Mouse (Mus musculus): Measurements from ENCODE around the gene Chrnb2.

Chrnb2 gene

GRCm38 (mm10) chr3:89714359-89715206 is 49.8 kb downstream of the Chrnb2 start, which contains the start of gene Adar:
TSS of gene Adar (plus strand) at chr3:89715022.
- DNase-seq (ENCODE audit: low read depth, low spot score) = peak; percentile 80

- no peak for DNase-seq (ENCODE audit: low read depth, low spot score)
Observed at GRCm38 (mm10) chr3:89704064-89704463, 60.4 kb downstream of the Chrnb2 start.

- DNase-seq (ENCODE audit: low read depth, low spot score) = no peak
Observed at GRCm38 (mm10) chr3:89703596-89703995, 60.8 kb downstream of the Chrnb2 start.

- DNase-seq (ENCODE audit: low read depth, low spot score) = no peak
Observed at GRCm38 (mm10) chr3:89700461-89700860, 64.0 kb downstream of the Chrnb2 start.

GRCm38 (mm10) chr3:89698958-89699357 is 65.5 kb downstream of the Chrnb2 start:
- no peak for DNase-seq (ENCODE audit: low read depth, low spot score)
